14 mouse cellular contexts compared by ENCODE assay signal in the genomic region with DNA sequence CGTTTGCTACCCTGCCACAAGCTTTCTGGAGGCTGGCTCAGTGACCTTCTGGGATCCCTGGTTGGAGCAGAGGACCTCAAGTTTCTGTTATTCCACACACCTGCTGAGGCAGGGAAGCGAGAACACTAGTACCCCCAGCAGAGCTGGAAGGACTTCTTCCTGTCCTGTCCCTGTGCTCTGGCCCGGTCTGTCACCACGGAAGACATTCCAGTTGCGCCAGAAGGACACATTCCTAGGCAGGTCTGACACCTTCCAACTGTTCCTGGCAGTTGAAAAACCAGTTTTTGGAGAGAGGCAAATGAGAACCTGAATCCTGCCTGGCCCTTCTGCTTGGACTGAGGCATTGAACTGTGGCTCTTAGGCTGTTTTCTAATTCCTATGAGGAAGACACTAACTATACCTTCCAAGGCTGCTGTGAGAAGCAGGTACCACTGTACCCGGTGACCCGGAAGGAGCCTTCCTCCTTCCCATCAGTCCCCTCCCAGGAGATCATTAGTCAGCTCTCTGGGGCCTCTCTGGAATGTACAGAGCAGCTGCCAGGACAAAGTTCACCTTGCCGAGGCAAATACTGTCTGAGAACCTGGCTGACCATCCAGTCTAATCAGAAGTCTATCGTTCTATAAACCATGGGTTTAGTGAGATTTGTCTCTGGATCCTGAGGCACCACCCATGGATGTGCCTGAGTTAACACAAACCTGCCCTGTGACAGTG. TPM values are rescaled to one million over a fixed set of nuclear protein-coding genes. Genes with fewer than 3 reads are reported as not detected.
A peak's percentile ranks its signal among the peaks of the same experiment; 100 is the strongest.
DNase-seq lines count a peak whose midpoint lies in the region; ATAC-seq lines count a peak whose summit lies in the region.
"Had no signal": no experiment of that assay in that cellular context is flagged by ENCODE, and none has a peak within 500 bp of the region (broad histone marks: within the 10 kb centered on the region; RNA-seq: fewer than 3 reads in every experiment).

No protein-coding gene starts in this region.

- H3K9ac ChIP-seq in embryonic facial prominence, embryonic 14.5 days (ENCODE audit: low read depth, low read length), result no peak overlapping the region
- H3K9ac ChIP-seq: heart, embryonic 15.5 days; limb, embryonic 13.5 days had no signal

- no peaks in the 10 kb centered on the region for H3K9me3 ChIP-seq in embryonic facial prominence, embryonic 14.5 days (ENCODE audit: control insufficient read depth, low read length)
- no peaks in the 10 kb centered on the region for H3K9me3 ChIP-seq in embryonic facial prominence, embryonic 10.5 days
- H3K9me3 ChIP-seq: heart, embryonic 15.5 days; hindbrain, embryonic 13.5 days; limb, embryonic 13.5 days had no signal

- peaks cover 18% of the 10 kb centered on the region for H3K4me1 ChIP-seq in embryonic facial prominence, embryonic 14.5 days (ENCODE audit: control insufficient read depth, insufficient read depth, low read length)
- peaks cover 34% of the 10 kb centered on the region for H3K4me1 ChIP-seq in embryonic facial prominence, embryonic 10.5 days

- no peaks in the 10 kb centered on the region for H3K36me3 ChIP-seq in embryonic facial prominence, embryonic 14.5 days (ENCODE audit: control insufficient read depth, insufficient read depth, low read length)
- H3K36me3 ChIP-seq in embryonic facial prominence, embryonic 10.5 days (replicated peaks), result no peaks in the 10 kb centered on the region
- H3K36me3 ChIP-seq: heart, embryonic 15.5 days; hindbrain, embryonic 13.5 days; limb, embryonic 13.5 days had no signal

- no peak overlapping the region for H3K4me3 ChIP-seq in embryonic facial prominence, embryonic 14.5 days (ENCODE audit: low read depth, low read length)
- H3K4me3 ChIP-seq in embryonic facial prominence, embryonic 10.5 days, result no peak overlapping the region
- H3K4me3 ChIP-seq: heart, embryonic 15.5 days; hindbrain, embryonic 13.5 days; limb, embryonic 13.5 days had no signal

- H3K27me3 ChIP-seq in embryonic facial prominence, embryonic 14.5 days (replicated peaks; ENCODE audit: control insufficient read depth, insufficient read depth, low read length), result peaks cover 14% of the 10 kb centered on the region
- H3K27me3 ChIP-seq in embryonic facial prominence, embryonic 10.5 days (replicated peaks; ENCODE audit: low read depth, poor library complexity, severe bottlenecking), result peaks cover 44% of the 10 kb centered on the region

- H3K4me2 ChIP-seq in embryonic facial prominence, embryonic 14.5 days (ENCODE audit: low read depth, low read length), result no peak overlapping the region
- H3K4me2 ChIP-seq: heart, embryonic 15.5 days; hindbrain, embryonic 13.5 days; limb, embryonic 13.5 days had no signal

- no peak for ATAC-seq in embryonic facial prominence, embryonic 14.5 days (ENCODE audit: low read depth)

- DNase-seq in embryonic facial prominence, embryonic 14.5 days (ENCODE audit: low spot score), result peak; percentile 27
- no peak for DNase-seq in embryonic facial prominence, embryonic 10.5 days (ENCODE audit: low spot score)
- peak; percentile 42 for DNase-seq in urinary bladder, postnatal 14 days (ENCODE audit: low spot score)
- no peak for DNase-seq in urinary bladder, postnatal 4 days (ENCODE audit: low spot score in 2 of 2)
- DNase-seq in kidney, postnatal 36 days, result peak; percentile 70 to 81
- no peak for DNase-seq in heart, postnatal 4 days
- no peak for DNase-seq in cerebellum, adult 11-12 months
- DNase-seq in spleen, adult 12 weeks (ENCODE audit: low spot score), result no peak
- DNase-seq: cerebellum, adult 2 months had no signal

- 35% methylated on average over 9 of the region's 9 CpGs for WGBS in embryonic facial prominence, embryonic 14.5 days
- WGBS in embryonic facial prominence, embryonic 10.5 days, result 56% methylated on average over 9 of the region's 9 CpGs

- no peak overlapping the region for H3K27ac ChIP-seq in embryonic facial prominence, embryonic 14.5 days (replicated peaks; ENCODE audit: low read depth, low read length)
- no peak overlapping the region for H3K27ac ChIP-seq in embryonic facial prominence, embryonic 10.5 days (replicated peaks)
- H3K27ac ChIP-seq: heart, embryonic 15.5 days; hindbrain, embryonic 13.5 days; limb, embryonic 13.5 days had no signal

RNA-seq across cellular contexts. Expression of gene Ttc22, which starts 6.6 kb away (rescaled TPM):
- 2.6 and 3.5 TPM in 2 replicates for polyA plus RNA-seq in embryonic facial prominence, embryonic 14.5 days (2014; fragmentation: Nextera tagmentation; extraction: Ambion mirVana)
- polyA plus RNA-seq in embryonic facial prominence, embryonic 10.5 days (2016; fragmentation: Nextera tagmentation; extraction: Ambion mirVana), result not detected in 2 replicates
- under 1 TPM; 0.38 to 0.45 TPM for total RNA-seq in heart, postnatal 4 days (2021)
- total RNA-seq: megakaryocyte-erythroid progenitor cell, adult 5-6 weeks had no signal

RNA-seq across cellular contexts. Expression of gene Lexm, which starts 11.8 kb away (rescaled TPM):
- not detected in 2 replicates for polyA plus RNA-seq in embryonic facial prominence, embryonic 14.5 days (2014; fragmentation: Nextera tagmentation; extraction: Ambion mirVana)
- polyA plus RNA-seq in embryonic facial prominence, embryonic 10.5 days (2016; fragmentation: Nextera tagmentation; extraction: Ambion mirVana), result 0.52 TPM in 1 of 2 replicates, not detected in the other
- not detected for total RNA-seq in heart, postnatal 4 days (2021)
- total RNA-seq: layer of hippocampus, postnatal 14 days; megakaryocyte-erythroid progenitor cell, adult 5-6 weeks had no signal
- polyA plus RNA-seq: heart, embryonic 15.5 days had no signal

RNA-seq across cellular contexts. Expression of gene Pars2, which starts 22.1 kb away (rescaled TPM):
- 12.2 and 12.4 TPM in 2 replicates for polyA plus RNA-seq in embryonic facial prominence, embryonic 14.5 days (2014; fragmentation: Nextera tagmentation; extraction: Ambion mirVana)
- 16.3 and 17.0 TPM in 2 replicates for polyA plus RNA-seq in embryonic facial prominence, embryonic 10.5 days (2016; fragmentation: Nextera tagmentation; extraction: Ambion mirVana)
- 1 to 10 TPM; 6.7 to 7.4 TPM for total RNA-seq in heart, postnatal 4 days (2021)

RNA-seq across cellular contexts. Expression of gene Ttc4, which starts 49.9 kb away (rescaled TPM):
- polyA plus RNA-seq in embryonic facial prominence, embryonic 14.5 days (2014; fragmentation: Nextera tagmentation; extraction: Ambion mirVana), result 71.2 and 80.9 TPM in 2 replicates
- polyA plus RNA-seq in embryonic facial prominence, embryonic 10.5 days (2016; fragmentation: Nextera tagmentation; extraction: Ambion mirVana), result 107 and 117 TPM in 2 replicates
- 10 to 100 TPM; 21.6 to 23.9 TPM for total RNA-seq in heart, postnatal 4 days (2021)

Comparison
In these comparisons a context has a peak if more than half of its experiments do, and no peak if none do; other contexts are left out.
1. DNase-seq: peak in embryonic facial prominence, embryonic 14.5 days (single experiment), urinary bladder, postnatal 14 days (single experiment) and kidney, postnatal 36 days (2 of 2); none in embryonic facial prominence, embryonic 10.5 days (single experiment), urinary bladder, postnatal 4 days (0 of 2), heart, postnatal 4 days (single experiment), cerebellum, adult 11-12 months (single experiment) and spleen, adult 12 weeks (single experiment).